Mouse (Mus musculus) left cerebral cortex, postnatal 14 days (tissue): ENCODE data around the gene Itga8. TPM values are rescaled to one million over a fixed set of nuclear protein-coding genes. Genes with fewer than 3 reads are reported as not detected.
A peak's percentile ranks its signal among the peaks of the same experiment; 100 is the strongest.

Experiments used
- DNase-seq, 2 experiments: peaks; one replicate each; pipeline ENCODE4 v3.0.0; 2021 to 2022; ENCODE audit warnings: low spot score in 2 of 2, mixed read lengths in 1 of 2
- intact Hi-C: fragments of 180-260 bp; cut with DNase I; formaldehyde crosslinking; loops from one replicate; pipeline ENCODE4 v1.15.1; 2025
- long read RNA-seq, 2 experiments: library from polyadenylated mRNA; stranded (forward); transcript quantifications; one replicate each; pipeline ENCODE4 v2.0.0; 2021
- total RNA-seq, 2 experiments: library from RNA; stranded (reverse); gene quantifications; 2 replicates each; pipeline ENCODE4 v1.2.3; 2021

Itga8 gene
- 1 to 10 TPM; 4.8 to 6.0 TPM for total RNA-seq
- long read RNA-seq, experiment 1, full-length matches to known transcripts, result 1 of 5 reads
- long read RNA-seq, experiment 1, partial matches to known transcripts, result 4 of 5 reads
- long read RNA-seq, experiment 1, other reads (novel, unspliced or antisense), result 0 of 5 reads
- long read RNA-seq, experiment 2, partial matches to known transcripts, result 0 of 1 reads
- long read RNA-seq, experiment 2, other reads (novel, unspliced or antisense), result 1 of 1 reads

GRCm38 (mm10) chr2:12301431-12302170 is at the start of gene Itga8:
Itga8 (minus strand) TSS chr2:12301922.
- intact Hi-C loops, result loop anchor here (2.0 kb wide), 2 partner anchors 251 to 299 kb away; no protein-coding TSS in a partner anchor
- DNase-seq, result peak; percentile 63 to 89

- intact Hi-C loops, result no loop called here
- DNase-seq, result no peak
Observed at GRCm38 (mm10) chr2:12348914-12349313, 47.2 kb upstream of the Itga8 start.

DNA sequence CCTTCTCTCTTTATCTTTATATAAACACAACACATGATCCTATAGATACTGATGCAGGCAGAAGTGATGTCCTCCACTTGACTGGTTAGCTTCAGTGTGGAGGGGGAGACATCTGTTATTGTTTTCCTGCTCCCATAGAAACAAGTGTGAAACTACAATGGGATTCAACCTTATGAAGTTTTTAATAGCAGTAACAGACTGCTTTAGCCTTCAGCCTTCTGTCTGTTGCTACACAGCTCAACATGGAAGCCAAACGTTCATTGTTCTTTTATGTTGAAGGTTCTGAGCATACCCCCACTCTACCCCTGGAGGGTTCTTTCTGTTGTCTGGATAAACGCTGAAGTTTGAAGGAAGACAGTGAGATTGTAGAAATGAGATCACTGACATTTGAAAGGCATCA is 30.2 kb upstream of the Itga8 start:
- DNase-seq, result peak in 1 of 2 experiments; percentile 34
- intact Hi-C loops, result no loop called here

- no peak for DNase-seq
- intact Hi-C loops, result no loop called here
Observed at GRCm38 (mm10) chr2:12329620-12330019, 27.9 kb upstream of the Itga8 start.

DNA sequence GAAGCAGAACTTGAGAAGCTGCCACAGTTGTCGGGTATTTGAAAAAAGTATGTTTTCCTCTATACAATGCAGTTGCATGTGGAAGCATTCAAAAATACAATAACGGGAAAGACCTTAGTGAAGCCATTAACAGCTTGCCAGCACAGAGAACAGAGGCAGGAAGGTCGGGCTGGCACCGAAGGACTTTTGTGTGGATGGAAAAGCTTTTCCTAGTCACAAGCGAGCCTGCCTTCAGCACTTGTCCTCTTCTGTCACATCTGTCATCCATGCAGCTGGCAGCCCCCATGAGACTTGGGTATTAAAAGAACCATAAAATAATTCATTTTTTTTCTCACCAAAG is 27.3 kb upstream of the Itga8 start:
- intact Hi-C loops, result no loop called here
- DNase-seq, result no peak

DNA sequence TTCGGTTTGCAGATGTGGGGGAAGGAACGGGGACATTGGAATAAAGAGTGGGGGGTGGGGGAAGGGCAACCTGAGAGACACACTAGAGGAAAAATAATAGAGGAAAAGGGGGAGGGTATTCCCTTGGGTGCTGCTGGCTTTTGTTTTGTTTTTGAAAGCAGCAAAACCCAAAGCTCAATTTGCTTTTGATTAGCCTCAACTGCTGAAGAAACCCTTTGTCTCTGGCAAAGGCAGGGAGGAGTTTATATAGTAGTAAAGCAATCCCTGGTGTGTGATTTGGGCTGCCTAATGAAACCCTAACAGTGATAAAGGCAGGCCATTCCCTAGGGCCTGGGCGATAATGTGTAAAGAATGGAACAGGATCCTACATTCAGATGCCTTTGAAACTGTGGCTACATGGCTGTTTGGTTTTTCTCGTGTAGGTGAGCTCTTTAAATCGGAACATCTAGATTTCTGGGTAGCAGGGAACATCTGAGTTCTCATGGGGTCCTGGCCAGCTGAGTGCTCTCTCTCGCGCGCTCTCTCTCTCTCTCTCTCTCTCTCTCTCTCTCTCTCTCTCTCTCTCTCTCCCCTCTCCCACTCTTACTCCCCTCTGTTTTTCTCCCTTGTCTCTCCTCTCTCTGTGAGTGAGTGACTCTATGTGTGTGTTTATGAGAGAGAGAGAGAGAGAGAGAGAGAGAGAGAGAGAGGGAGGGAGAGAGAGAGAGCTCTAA is 26.8 kb upstream of the Itga8 start:
- intact Hi-C loops, result no loop called here
- DNase-seq, result no peak

DNA sequence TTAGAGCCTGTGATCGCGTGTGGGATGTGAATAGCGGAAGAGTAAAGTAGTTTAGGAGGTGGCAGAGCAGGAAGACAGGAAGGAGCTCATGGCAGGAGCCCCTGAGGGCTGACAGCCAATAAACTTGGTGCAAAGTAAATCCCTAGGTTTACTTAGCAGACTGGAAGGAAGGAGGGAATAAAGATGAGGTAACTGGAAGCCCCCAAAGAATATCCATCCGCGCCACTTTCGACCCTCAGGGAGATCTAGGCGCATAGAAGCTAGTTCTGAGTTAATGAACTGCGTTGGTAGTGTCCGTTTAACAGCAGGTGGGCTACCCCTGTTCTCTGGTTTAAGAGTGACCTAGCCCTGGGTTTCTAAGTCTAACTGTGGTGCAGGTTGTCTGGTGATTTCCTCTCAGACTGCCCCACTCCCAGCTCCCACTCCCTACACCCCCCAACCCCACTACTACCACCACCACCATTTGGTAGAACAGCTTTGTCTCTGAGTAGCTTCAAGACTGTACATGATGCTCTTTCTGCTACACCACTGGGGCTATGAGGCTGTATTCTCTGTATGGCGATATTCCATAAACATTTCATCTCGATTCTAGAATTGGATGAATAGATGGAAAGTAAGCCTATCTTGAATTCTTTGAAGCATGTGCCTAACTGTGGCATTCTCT is 26.1 kb upstream of the Itga8 start:
- intact Hi-C loops, result no loop called here
- no peak for DNase-seq

- intact Hi-C loops, result no loop called here
Observed at GRCm38 (mm10) chr2:12327216-12327615, 25.5 kb upstream of the Itga8 start.

DNA sequence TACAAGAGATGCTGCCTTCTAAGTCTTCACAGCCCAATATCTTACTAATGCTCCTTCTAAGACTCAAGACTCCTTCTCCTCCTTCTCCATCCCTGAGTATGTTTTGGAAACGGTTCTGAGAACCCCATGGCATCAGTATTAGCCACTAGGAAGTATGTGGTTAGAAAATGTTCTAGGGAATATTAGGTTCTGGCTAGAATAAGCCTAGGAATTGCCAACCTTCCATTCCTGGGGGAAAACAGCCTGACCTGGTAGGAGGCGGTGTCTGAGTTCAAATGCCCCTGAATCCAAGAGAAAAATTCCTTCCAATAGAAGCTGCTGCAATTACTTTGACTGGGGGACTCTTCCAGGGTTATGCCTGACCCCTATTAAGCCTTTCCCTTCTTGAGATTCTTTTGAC is 24.1 kb upstream of the Itga8 start:
- DNase-seq, result no peak
- intact Hi-C loops, result no loop called here

More at GRCm38 (mm10) chr2:12327216-12327615, 25.5 kb upstream of the Itga8 start:
- DNase-seq, result no peak

GRCm38 (mm10) chr2:12325417-12325816 is 23.7 kb upstream of the Itga8 start:
- intact Hi-C loops, result no loop called here
- DNase-seq, result no peak

DNA sequence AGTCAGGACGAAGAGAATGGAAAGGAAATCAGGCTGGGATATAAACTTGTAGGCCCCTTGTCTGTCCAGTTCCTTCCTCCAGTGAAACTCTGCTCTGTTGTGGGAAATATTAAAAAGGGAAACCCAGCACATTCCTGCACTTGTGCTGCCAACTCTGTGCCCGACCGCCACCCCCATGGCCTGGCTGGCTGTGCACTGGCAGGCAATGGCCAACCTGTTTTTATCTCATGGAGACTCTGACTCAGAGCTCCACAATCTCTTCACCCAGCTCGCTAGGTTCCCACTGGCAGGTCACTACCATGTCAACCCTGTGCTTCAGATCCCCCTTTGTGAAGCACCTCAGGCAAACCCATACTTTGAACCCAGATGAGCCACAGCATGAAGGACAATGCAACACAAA is 19.2 kb upstream of the Itga8 start:
- no peak for DNase-seq
- intact Hi-C loops, result no loop called here

- intact Hi-C loops, result no loop called here
- no peak for DNase-seq
Observed at GRCm38 (mm10) chr2:12318715-12319114, 17.0 kb upstream of the Itga8 start.

- intact Hi-C loops, result no loop called here
- DNase-seq, result no peak
Observed at GRCm38 (mm10) chr2:12318036-12318435, 16.3 kb upstream of the Itga8 start.

DNA sequence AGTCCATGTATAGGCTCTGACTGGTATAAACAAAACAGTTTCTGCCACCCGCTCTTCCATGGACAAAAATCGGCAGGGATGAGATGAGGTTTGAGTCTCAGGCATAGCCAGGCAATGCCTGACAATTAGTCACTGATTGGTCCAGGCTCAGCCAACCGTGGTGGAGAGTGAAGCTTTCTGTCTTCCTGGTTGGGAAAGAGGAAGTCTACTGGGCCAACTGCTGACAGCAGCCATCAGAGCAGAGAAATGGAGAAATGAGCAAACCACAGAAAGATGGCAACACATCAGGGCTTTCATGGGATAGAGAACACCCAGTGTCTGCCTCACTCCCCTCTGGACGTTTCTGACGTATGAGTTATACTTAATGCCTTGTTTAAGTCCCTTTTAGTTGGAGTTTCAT is 15.6 kb upstream of the Itga8 start:
- intact Hi-C loops, result no loop called here
- no peak for DNase-seq

DNA sequence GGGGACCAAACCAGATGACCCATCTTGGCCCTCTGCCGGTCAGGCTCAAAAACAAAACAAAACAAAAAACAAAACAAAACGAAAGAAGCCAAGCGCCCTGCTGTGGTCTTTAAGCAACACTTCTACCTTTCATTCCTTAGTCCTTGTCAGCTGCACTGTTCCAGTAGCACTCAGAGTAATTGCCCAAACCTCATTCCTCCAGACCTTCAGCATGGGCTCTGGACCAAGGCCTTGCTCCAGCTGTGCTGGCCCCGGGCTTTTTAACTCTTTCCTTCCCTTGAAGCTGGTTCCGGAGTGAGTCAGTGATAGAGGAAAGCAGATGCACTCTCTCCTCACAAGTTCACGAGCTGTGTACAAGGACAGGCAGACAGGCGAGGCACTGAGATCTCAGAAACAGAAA is 14.6 kb upstream of the Itga8 start:
- intact Hi-C loops, result no loop called here
- no peak for DNase-seq

DNA sequence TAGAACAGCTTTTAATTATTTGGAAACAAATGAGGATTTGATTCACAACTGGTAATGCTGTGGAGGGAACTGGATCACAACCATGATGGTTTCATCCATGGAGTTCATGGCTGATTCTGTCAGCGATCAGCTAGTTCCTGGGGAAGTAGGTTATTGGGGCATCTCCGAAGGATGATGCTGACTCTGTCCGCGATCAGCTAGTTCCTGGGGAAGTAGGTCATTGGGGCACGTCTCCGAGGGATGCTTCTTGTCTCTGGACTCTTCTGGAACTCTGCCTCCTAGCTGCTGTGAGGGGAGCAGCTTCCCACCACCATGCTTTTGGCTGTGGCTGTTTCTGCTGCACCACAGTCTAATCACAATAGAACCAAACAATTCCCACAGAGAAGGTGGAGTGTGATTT is 12.3 kb upstream of the Itga8 start:
- no peak for DNase-seq
- intact Hi-C loops, result no loop called here

DNA sequence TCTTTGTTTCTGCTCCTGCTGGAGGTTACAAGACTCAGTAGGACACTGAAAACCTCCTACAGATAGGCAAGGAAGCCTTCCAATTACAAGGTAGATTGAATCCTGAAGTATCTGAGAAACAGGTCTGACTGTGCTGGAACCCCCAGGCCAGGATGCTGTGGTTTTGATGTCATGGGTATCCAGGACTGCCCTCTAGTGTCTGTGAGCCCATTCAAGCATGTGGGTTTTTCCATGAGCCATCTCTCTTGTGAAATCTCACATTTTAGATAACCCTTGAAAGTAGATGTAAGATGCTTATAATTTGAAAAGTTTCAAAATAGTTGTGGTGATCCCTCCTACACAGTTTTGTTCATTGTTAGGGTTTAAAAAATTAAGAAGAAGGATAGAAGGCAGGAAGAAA is 6.7 kb upstream of the Itga8 start:
- DNase-seq, result no peak
- intact Hi-C loops, result loop anchor here (5.0 kb wide), 1 partner anchor 79 kb away; no protein-coding TSS in a partner anchor

DNA sequence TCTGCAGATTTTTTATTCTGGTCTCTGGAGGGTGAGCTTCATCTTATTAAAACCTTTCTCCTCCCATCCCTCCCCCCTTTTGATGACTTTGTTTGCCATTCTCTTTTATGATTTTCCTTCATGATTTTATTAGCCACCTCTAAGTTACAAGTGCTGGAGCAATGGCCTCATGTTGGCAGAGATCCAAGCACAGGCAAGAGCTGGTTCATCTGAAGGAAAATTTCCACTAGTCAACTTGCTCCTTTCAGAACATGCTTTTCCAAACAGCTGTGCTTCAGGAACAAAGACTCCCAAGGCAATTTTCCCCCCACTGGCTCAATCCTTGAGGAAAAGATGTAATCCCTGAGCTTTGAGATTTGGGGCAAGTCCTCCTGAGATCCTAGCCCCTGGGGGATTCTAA is 5.6 kb upstream of the Itga8 start:
- DNase-seq, result no peak
- intact Hi-C loops, result loop anchor here (5.0 kb wide), 1 partner anchor 80 kb away; no protein-coding TSS in a partner anchor

DNA sequence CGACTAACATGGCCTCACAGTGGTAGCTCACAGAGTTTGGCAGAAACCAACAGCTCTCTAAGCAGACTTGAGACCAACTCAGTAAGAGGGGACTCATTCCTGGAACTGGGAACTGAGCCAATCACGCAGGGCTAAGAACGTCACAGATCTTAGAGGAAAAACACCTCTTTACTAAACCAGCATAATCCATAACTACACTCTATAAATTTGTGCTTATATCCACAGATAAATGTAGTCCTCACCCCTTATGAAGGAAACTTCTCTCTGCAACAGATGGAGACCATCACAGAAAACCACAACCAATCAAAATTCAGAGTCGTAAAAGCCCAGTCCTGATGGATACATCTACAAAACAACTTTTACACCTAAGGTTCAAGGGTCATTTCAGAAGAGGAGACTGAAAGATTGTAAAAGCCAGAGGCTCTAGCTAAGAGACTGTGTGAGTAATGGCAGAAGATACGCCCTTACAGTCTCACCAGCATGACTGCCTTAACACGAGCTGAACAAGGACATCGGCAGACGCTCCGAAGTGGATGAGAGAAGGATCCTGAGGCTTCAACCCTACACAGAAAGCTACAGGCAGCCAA is 3.4 kb upstream of the Itga8 start:
- no peak for DNase-seq
- intact Hi-C loops, result loop anchor here (5.0 kb wide), 1 partner anchor 82 kb away; no protein-coding TSS in a partner anchor
